Mouse (Mus musculus) frontal cortex, postnatal 25 days (tissue): Measurements from ENCODE around the gene Pnma1.

ENCODE experiments used
- DNase-seq, 2 experiments: peaks; one replicate each; pipeline ENCODE4 v3.0.0; 2022; ENCODE audit warnings: low spot score in 2 of 2

Pnma1 gene

DNA sequence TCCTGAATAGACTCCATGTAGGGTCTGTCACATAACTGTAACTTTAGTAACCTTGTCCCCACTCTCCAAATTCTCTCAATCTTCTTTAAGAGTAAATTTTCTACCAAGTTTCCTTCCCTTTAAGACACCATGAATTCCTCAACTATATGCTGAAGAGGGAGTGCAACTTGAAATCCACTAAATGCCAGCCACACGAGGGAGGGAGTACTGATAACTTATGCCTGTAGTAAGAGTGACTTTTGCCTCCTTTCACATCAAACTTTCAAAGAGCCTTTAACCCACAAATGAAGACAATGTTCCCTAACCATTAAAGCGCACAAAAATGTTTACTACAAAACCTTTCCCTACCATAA is 46.8 kb downstream of the Pnma1 start:
- DNase-seq = no peak

DNA sequence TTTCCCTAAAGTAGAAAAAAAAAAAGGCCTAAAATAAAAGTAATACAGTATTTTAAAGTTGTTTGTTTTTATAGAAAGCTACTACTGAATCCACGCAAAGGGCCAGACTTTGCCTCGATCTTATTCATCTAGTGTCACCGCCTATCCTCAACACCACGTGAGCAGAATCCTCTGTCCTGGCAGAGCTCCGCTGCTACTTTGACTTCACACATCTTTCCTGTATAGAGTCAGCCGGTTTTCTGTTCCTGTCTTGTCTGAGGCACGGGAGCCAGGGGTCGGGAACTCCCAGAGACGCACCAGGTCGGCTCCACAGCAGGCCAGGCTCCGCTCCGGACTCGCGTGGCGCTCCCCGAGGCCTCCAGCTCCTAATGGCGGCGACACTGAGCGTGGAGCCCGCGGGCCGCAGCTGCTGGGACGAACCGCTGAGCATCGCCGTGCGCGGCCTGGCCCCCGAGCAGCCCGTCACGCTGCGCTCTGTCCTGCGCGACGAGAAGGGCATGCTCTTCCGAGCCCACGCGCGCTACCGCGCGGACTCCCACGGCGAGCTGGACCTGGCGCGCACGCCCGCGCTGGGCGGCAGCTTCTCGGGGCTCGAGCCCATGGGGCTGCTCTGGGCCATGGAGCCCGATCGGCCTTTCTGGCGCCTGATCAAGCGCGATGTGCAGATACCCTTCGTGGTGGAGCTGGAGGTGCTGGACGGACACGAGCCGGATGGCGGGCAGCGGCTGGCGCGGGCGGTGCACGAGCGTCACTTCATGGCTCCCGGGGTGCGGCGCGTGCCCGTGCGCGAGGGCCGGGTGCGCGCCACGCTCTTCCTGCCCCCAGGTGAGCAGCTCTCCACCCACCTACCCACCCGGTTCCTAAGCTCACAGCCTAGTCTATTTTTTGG is 47.4 kb downstream of the Pnma1 start, which contains the start of gene Acot6:
TSS of gene Acot6 (plus strand) at position 51 of the 889 bp plus-strand sequence.
- DNase-seq = peak; percentile 27 to 28

DNA sequence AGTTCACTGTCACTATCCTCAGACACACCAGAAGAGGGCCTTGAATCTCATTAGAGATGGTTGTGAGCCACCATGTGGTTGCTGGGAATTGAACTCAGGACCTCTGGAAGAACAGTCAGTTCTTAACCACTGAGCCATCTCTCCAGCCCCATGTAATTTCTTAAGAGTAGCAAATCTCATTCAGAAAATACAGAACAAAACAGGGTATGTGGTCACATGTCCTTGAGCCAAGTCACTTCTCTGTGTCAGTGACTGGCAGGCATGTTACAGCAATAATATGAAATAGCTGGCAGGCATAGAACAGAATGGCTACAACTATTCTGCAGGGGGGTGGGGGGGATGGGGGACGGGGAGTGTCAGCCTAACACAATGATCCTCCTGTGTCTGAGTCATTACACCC is 48.2 kb downstream of the Pnma1 start:
- no peak for DNase-seq

DNA sequence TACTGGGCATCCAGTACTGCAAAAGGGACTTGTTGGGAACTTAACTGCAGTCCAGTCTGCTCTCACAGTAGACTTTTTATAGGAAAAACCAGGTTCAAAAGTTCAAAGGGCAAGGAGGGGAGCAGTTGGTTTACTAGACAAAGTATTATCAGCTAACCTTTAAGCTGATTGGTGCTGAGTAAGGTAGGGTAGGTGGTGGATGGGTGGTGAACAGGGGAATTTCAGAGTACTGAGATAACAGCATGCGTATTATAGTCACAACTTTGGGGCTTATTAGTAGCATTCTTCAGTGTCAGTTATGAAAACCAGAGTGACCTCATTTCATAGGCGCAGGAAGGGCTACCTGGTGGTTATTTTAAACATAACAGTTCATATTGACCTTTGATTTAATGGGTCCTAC is 48.7 kb downstream of the Pnma1 start:
- no peak for DNase-seq
